Mouse (Mus musculus) liver, embryonic 14.5 days (tissue): Measurements from ENCODE around the gene Pdx1. TPM values are rescaled to one million over a fixed set of nuclear protein-coding genes. Genes with fewer than 3 reads are reported as not detected.

Source experiments
- ATAC-seq: fragments of 200-750 bp; cut with Nextera tagmentation; 2 replicates; pipeline ENCODE4 v1.8.0; 2017; ENCODE audit warnings: moderate number of reproducible peaks, mild to moderate bottlenecking, moderate library complexity; ENCODE audit not compliant: insufficient read depth
- DNase-seq, 3 experiments: peaks; one replicate each; pipeline ENCODE4 v3.0.0-alpha.2; 2012 to 2013; ENCODE audit warnings: low read depth in 3 of 3, low spot score in 3 of 3
- H3K27ac ChIP-seq: fragments of 300-500 bp; sonication (generic); 2 replicates; pipeline ENCODE4 v1.5.1; 2014; ENCODE audit warnings: moderate library complexity, mild to moderate bottlenecking, control low read depth, inconsistent platforms
- H3K27me3 ChIP-seq: fragments of 300-500 bp; sonication (generic); 2 replicates; pipeline ENCODE4 v1.6.1; 2014; ENCODE audit warnings: mild to moderate bottlenecking, low read length, moderate library complexity; ENCODE audit not compliant: control insufficient read depth, insufficient read depth
- H3K36me3 ChIP-seq: fragments of 300-500 bp; sonication (generic); replicated peaks from 2 replicates; pipeline ENCODE4 v1.6.1; 2014; ENCODE audit warnings: low read depth; ENCODE audit not compliant: control insufficient read depth, insufficient read depth
- H3K4me1 ChIP-seq, 2 experiments: fragments of 200-500 bp in 1 of 2; fragments of 300-500 bp in 1 of 2; sonication (generic) in 1 of 2; replicated peaks; 2 replicates each; pipeline ENCODE4 v1.6.1; 2012 to 2014; ENCODE audit warnings: antibody characterized with exemption in 1 of 2, inconsistent platforms in 1 of 2, low read length in 1 of 2; ENCODE audit not compliant: control insufficient read depth in 2 of 2, insufficient read depth in 2 of 2
- H3K4me2 ChIP-seq: fragments of 300-500 bp; sonication (generic); 2 replicates; pipeline ENCODE4 v1.6.1; 2014; ENCODE audit warnings: low read depth, mild to moderate bottlenecking, control low read depth, moderate library complexity
- H3K4me3 ChIP-seq, 2 experiments: fragments of 200-500 bp in 1 of 2; fragments of 300-500 bp in 1 of 2; sonication (generic) in 1 of 2; 2 replicates each; pipeline ENCODE4 v1.5.1; 2012 to 2014; ENCODE audit warnings: low read depth in 2 of 2, low read length in 2 of 2, mild to moderate bottlenecking in 2 of 2, control low read depth in 1 of 2, inconsistent platforms in 1 of 2, moderate library complexity in 1 of 2; ENCODE audit not compliant: insufficient read depth in 1 of 2
- H3K9ac ChIP-seq: fragments of 300-500 bp; sonication (generic); replicated peaks from 2 replicates; pipeline ENCODE4 v1.6.1; 2014; ENCODE audit warnings: mild to moderate bottlenecking, control low read depth, moderate library complexity
- H3K9me3 ChIP-seq: fragments of 300-500 bp; sonication (generic); 2 replicates; pipeline ENCODE4 v1.6.1; 2016; ENCODE audit warnings: low read length, mixed read lengths; ENCODE audit not compliant: control insufficient read depth
- CTCF ChIP-seq: IDR thresholded peaks from 2 replicates; pipeline ENCODE4 v1.5.1; 2016; ENCODE audit warnings: antibody characterized with exemption, low read depth, control low read depth
- EP300 ChIP-seq: IDR thresholded peaks from 2 replicates; pipeline ENCODE4 v1.6.1; 2016; ENCODE audit warnings: antibody characterized with exemption, low read depth
- WGBS: fragments of 180-500 bp; shearing (Covaris S2); extraction: QIAGEN DNeasy Blood & Tissue Kit; methylation state at CpG from one replicate; pipeline ENCODE4 v1.1.7; 2014; ENCODE audit not compliant: insufficient replicate concordance; 5-methylcytosine and 5-hydroxymethylcytosine counted together
- polyA plus RNA-seq, 2 experiments: library from polyadenylated mRNA; depleted of rRNA in 1 of 2; stranded (reverse) in 1 of 2; unstranded in 1 of 2; fragments of >200 nt; fragmentation: Nextera tagmentation in 1 of 2; extraction: Ambion mirVana in 1 of 2; gene quantifications; 2 replicates each; pipeline versions ENCODE4 v1.2.1 to v1.2.3; 2012 to 2014

The Pdx1 gene
- polyA plus RNA-seq, 2 experiments, result 0.03 TPM; not detected in 1

DNA sequence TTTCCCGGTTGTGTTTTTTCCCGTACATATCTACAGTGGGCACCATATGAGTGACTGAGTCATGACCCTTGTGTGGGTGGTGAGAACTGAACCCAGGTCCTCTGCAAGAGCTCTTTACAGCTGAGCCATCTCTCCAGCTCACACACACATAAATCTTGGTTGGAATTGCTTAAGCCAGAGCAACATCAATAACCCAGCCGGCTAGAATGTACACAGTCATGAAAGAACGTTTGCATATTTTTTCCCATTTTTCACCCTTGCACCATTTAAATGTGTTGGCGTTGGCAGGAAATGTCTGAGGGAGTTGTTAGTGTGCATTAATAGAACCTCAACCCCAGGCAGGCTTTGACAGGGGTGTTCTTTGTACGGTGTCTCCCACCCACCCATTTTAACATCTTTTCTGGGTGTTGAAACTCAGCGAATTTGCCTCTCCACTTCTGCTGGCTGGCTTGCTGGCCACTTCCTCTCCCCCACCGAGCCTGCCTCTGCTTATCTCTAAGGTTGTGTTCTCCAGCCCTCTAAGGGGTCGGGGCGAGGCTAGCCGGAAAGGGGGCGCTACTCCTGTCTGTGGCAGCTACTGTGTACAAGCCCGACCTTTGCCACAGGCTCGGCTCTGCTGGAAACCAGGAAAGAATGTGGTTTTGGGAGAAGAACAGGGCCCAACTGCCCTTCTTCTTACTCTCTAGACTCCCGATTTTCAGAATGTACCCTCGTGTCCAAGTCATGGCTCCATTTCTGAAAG is 22.2 kb downstream of the Pdx1 start:
- ATAC-seq (no peak), DNase-seq (no peak)
- Histone ChIP-seq H3K4me1 (peaks cover 0 to 6% of the 10 kb centered on the region in 2 experiments; a peak in 1 of 4 replicates), H3K4me3 (no peak overlapping the region), H3K9me3 (no peaks in the 10 kb centered on the region), H3K36me3 (no peaks in the 10 kb centered on the region), H3K4me2 (peak overlapping the region; percentile 1; the same call in 1 of the 2 replicates), H3K27me3 (peaks cover 7% of the 10 kb centered on the region), H3K9ac (no peak overlapping the region), H3K27ac (no peak overlapping the region)
- 7% methylated on average over 16 of the region's 16 CpGs for WGBS
- TF ChIP-seq CTCF, result no peak
- no peak for TF ChIP-seq EP300

DNA sequence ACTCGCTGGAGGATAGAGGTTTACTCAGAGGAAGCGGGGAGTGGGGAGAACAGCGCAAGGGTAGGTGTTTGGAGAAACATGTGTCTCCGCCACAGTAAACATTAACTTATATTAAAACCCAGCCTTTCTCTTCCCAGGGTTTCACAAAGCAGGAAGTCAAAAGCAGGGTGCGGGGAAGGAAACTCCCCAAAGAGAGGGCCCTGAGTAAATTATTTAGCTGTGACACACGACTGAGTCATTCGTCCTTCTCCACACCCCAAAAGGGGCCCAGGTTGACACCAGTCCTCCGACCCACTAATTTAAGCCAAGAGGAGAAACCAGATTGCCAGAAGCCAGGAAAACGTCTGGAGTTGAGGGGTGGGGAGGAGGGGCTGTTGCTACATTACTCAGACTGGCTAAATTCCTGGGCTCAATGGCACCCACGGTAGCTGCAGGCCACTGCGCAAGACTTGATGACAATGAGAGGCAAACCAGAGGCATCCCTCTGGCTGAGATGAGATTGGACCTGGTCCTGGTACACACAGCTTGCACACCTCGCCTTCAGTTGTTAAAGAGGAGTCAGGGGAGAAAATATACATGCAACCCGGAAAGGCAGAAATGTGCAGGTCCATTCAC is 22.9 kb downstream of the Pdx1 start:
- Histone ChIP-seq H3K4me3 (no peak overlapping the region), H3K27ac (no peak overlapping the region), H3K9me3 (no peaks in the 10 kb centered on the region), H3K27me3 (peaks cover 7% of the 10 kb centered on the region), H3K4me2 (peak overlapping the region; percentile 1; the same call in 1 of the 2 replicates), H3K4me1 (peaks cover 0 to 6% of the 10 kb centered on the region in 2 experiments; a peak in 1 of 4 replicates), H3K36me3 (no peaks in the 10 kb centered on the region), H3K9ac (no peak overlapping the region)
- DNase-seq (no peak), ATAC-seq (no peak)
- WGBS, result 19% methylated on average over 13 of the region's 13 CpGs
- TF ChIP-seq EP300 (no peak), CTCF (no peak)

DNA sequence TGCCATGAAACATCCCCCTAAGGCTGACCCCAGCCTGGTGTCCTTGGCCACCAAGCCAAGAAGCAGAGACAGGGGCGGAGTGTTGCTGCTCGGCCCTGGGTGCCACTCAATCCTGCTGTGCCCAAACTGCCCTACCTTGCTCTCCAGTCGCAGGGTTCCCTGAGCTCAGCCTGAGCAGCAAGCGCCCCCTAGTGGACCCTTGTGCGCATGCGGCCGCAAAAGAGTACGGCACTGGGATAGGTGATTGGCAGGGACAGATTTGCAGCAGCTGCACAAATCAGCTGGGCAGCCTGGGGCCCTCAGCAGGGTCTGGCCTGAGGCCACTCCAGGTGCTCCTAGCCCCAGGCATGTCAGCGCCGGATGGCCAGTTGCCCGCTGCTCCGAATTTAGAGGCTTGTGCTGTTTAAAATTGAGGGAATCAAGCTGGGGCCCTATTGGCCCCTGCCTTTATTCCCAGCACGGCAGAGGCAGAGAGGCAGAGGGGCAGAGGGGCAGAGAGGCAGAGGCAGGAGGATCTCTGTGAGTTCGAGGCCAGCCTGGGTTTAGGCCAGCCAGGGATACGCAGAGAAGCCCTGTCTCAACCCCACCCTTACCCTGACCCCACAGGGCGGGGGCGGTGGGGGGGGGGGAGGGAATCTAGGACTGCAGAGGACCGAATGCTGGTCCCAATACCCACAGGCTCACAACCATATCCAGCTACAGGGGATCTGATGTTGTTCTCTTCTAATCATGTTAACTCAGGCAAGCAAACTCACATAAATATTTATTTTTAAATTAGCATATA is 23.6 kb downstream of the Pdx1 start:
- WGBS, result 12% methylated on average over 18 of the region's 18 CpGs
- H3K9ac ChIP-seq, result no peak overlapping the region
- H3K4me3 ChIP-seq, result no peak overlapping the region
- DNase-seq (peak; percentile 38 to 53 (median 45)), ATAC-seq (peak; percentile 58; the same call in 1 of the 2 replicates)
- peaks cover 0 to 6% of the 10 kb centered on the region in 2 experiments; a peak in 1 of 4 replicates for H3K4me1 ChIP-seq
- no peak overlapping the region for H3K4me2 ChIP-seq
- no peaks in the 10 kb centered on the region for H3K9me3 ChIP-seq
- H3K27ac ChIP-seq, result no peak overlapping the region
- no peaks in the 10 kb centered on the region for H3K36me3 ChIP-seq
- peaks cover 11% of the 10 kb centered on the region for H3K27me3 ChIP-seq
- TF ChIP-seq EP300 (no peak), CTCF (peak; percentile 96)

DNA sequence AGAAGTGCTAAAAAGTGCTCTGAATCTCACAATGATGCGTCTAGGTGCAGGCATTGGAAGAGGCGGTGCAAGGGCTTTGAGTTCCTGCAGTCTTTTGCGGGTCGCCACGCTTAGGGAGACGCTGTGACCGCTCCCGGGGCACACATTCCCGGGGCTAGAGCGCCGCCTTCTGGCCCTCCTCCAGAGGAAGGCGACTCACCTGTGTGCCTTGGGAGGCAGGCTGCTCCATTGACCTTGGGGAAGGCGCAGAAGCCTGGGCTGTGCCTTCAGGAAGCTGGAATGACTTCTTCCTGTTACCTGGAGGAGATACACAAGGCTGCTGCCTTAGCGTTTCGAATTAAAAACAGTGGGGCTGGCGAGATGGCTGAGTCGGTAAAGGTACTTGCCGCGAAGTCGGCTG is 24.4 kb downstream of the Pdx1 start:
- Histone ChIP-seq H3K9me3 (no peaks in the 10 kb centered on the region), H3K4me2 (no peak overlapping the region), H3K36me3 (no peaks in the 10 kb centered on the region), H3K4me1 (peaks cover 0 to 7% of the 10 kb centered on the region in 2 experiments; a peak in 1 of 4 replicates), H3K4me3 (no peak overlapping the region), H3K27me3 (peaks cover 18% of the 10 kb centered on the region), H3K9ac (no peak overlapping the region), H3K27ac (no peak overlapping the region)
- 13% methylated on average over 20 of the region's 20 CpGs for WGBS
- ATAC-seq, result no peak
- DNase-seq, result peak in 1 of 3 experiments; percentile 4
- peak; percentile 69 for TF ChIP-seq CTCF
- no peak for TF ChIP-seq EP300
